Mouse (Mus musculus) urinary bladder, postnatal 0 days (tissue): ENCODE measurements around the gene AU041133. TPM values are rescaled to one million over a fixed set of nuclear protein-coding genes. Genes with fewer than 3 reads are reported as not detected.

ENCODE experiments used
- polyA plus RNA-seq: library from polyadenylated mRNA; unstranded; fragments of >200 nt; fragmentation: Nextera tagmentation; extraction: Ambion mirVana; gene quantifications from 2 replicates; pipeline ENCODE4 v1.2.1, GENCODE M21; 2015

The AU041133 gene
- polyA plus RNA-seq = 3.2 and 3.4 TPM in 2 replicates

GRCm38 (mm10) chr10:82127850-82128401, at the start of gene AU041133:
Gene AU041133 (plus strand): TSS chr10:82128013.

GRCm38 (mm10) chr10:82082728-82083621, 44.8 kb upstream of the AU041133 start, which contains the start of gene BC024063:
Gene BC024063 (plus strand): TSS chr10:82083353.

Other genes starting within 250 kb of the AU041133 start
- gene Zfp781, start 197.5 kb upstream of the AU041133 start, polyA plus RNA-seq = 0.93 and 0.94 TPM in 2 replicates
- 4.5 and 4.7 TPM in 2 replicates for gene Zfp873, start 79.9 kb upstream of the AU041133 start, polyA plus RNA-seq
- 1.4 and 1.6 TPM in 2 replicates for gene BC024063, start 44.7 kb upstream of the AU041133 start, polyA plus RNA-seq
- 6.8 and 8.7 TPM in 2 replicates for gene Zfp938, start 113.3 kb downstream of the AU041133 start, polyA plus RNA-seq
- gene 4932415D10Rik, start 188.6 kb downstream of the AU041133 start, polyA plus RNA-seq = not detected in 2 replicates
- gene Gm4924, start 226.2 kb downstream of the AU041133 start, polyA plus RNA-seq = 5.5 and 5.6 TPM in 2 replicates